Mouse (Mus musculus): ENCODE data around the gene Sh2d1b1.

Gene Sh2d1b1

DNA sequence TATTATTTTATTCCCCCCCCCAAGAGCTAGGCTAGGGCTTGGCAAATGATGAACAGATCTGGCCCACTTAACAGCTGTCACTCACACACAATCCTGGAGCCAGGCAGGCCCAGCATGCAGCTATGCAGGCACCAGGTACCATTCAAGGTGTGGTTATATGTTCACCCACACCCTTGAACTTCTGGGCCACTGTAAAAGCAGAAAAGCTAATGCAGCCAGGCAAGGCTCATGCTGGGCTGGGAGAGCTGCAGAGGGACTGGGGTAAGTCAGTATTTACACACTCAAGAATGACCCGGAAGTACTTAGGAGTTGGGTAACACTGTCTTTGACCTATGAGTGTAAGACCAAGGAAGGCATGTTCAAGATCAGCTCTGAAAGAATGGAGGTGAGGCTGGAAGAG, 47.2 kb downstream of the Sh2d1b1 start:
- DNase-seq (ENCODE audit: low spot score in 2 of 2) = no peak

DNA sequence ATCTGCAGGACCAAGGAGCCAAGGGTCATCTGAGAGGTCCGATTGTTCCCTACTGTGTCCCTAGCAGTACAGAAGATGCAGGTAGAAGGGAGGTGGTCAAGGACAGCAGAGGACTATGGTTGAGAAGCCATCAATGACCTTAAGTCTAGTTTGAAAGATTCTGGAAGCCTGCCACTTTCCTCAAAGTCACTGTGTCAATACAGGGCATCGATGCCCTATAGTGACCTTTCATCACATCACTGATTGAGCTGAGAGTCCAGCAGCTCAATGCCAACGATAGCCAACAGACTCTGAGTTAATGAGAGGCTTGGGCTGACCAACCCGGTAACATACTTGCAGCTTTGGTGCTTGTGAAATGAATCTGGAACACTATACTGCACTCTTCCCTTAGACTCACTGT, 48.2 kb downstream of the Sh2d1b1 start:
- no peak for DNase-seq (ENCODE audit: low spot score in 2 of 2)

DNA sequence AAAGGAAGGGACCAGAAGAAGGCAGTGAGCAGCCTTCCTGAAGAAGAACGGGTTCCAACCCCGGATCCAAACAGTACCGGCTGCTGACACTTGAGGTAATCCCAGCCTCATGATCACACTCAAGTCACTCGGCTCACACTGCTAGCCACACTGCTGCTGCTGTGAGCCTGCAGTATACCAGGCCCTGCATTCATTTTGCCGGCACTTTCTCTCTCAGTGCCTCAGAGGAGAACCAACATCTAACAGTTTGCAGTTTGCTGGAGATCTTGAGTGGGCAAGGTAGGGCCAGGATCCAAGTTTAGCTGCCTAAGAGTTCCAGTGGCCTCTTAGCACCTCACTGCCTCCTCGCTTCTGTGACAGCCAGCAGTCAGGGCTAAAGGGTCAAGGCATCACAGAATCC, 54.8 kb downstream of the Sh2d1b1 start:
- no peak for DNase-seq (ENCODE audit: low spot score in 2 of 2)

DNA sequence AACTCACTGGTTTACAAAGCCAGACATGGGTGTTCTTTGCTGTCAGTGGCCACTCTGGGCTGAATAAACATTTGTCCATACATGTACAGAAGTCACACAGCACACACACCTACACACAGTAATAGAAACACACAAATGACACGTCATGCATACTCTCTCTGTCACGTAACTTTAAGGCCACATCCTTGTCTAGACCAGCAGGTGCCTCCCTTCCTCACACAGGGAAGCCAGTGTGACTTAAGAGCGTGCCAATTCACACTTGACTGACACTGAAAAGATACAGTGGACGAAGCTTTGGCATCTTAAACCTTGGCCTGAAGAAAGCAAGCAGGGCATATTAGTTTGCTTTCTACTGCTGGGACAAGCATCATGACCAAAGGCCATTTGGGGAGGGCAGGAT, 55.7 kb downstream of the Sh2d1b1 start:
- DNase-seq (ENCODE audit: low spot score in 2 of 2) = no peak

Measured in frontal cortex, postnatal 10 days (tissue).